Mouse (Mus musculus): ENCODE measurements around the gene C77080.

C77080 gene

DNA sequence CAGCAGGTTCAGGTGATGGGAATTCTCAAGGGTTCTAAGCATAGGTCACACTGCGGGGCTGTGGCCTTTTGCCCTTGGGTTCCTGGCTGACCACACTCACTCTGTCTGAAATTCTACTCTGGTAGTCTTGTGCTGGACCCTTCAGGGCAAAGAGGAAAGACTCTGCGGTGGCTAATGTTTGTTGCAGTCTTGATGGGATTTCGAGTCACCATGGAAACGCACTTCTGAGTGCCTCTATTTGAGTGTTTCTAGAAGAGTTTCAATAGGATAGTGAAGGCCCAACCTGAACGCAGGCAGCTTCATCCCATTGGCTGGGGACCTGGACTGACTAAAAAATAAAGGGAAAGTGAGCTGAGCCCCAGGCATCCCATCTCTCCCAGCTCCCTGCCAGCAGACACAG, 5.6 kb upstream of the C77080 start:
- no peak for DNase-seq (ENCODE audit: low spot score in 2 of 2)

DNA sequence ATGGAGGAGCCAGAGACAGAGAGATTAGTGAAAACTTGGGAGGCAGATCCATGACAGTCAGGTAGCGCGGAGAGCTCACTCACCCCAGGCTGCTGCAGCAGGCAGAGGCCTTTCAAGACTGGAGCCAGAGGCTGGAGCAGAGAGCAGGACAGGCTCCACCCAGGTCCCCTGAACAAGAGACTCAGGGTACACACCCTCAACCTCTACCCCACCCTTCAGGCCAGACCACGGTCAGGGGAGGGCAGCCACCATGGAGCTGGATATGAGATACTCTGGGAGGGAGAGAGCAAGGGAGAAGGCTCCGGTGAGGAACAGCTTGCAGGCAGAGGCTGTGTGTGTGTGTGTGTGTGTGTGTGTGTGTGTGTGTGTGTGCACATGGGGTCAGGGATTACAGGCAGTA, 5.0 kb upstream of the C77080 start:
- no peak for DNase-seq (ENCODE audit: low spot score in 2 of 2)

DNA sequence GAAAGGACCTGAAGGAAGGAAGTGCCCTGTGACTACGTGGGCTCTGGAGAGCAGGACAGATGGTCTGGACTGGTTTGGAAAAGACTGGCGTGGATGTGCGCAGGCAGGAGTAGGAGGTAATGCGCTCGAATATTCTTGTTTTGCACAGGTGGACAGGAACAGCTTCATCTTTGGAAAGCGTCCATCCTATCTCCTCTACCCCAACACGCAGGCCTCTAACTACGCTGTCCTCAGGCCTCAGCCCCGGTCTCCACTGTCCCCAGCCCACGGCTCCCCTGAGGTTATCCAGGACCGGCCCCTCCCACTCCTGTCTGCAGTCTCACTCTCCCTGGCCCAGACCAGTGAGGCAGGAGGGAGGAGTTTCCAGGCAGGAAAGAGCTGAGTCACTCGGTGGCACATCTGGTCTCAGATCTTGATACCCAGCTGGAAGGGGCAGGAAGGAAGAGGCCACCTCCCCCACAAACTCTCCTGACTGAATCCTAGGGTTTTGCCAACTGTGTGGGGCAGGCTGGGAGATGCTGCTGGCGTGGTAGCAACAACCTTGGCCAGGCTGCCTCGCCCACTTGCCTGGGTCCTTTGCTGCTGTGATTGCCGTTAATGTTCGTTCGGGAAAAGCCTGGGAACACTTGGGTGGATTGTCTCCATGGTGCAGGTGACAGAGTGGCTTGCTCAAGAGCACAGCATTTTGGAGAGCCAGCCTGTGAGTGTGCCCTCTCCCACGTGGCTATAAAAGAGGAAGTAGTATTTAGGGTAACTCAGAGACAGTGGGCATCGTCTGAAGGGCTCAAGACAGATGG, 2.2 kb upstream of the C77080 start:
- peak in 1 of 2 experiments; percentile 33 for DNase-seq (ENCODE audit: low spot score in 2 of 2)

DNA sequence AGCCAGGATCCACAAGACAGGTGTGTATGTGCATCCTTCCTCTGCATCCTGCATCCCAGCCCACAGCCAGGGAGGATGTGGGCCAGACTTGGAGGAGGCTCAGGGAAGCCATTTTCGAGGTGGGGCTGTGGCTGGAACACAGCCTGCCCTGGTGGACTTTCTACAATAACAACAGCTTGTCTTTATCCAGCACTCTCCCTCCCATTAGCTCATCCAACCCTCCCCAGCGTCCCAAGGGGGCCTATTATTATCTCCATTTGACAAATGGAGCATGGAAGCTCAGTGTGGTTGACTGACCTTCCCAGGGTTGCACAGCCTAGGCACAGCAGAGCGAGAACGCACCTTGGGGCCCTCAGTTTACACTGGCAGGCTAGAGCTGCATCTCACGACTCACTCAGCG, 526 bp downstream of the C77080 start:
- no peak for DNase-seq (ENCODE audit: low spot score in 2 of 2)

DNA sequence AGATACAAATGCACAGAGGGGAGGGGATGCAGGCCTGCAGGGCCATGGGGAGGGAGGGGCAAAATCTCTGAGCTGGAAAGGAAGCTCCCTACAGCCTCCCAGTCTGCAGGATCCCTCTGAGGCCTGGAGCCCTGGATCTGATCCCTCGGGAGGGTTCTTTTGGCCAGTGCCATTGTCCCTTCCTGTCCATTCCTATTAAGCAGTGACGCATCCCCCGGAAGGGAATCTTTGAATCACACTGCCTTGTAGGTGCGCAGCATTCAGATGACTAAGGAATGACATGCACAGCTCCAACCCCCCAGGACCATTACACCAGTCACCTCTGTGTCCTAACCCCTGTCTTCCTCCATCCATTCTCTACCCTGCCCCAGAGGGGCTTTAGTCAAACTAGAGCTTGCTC, 2.1 kb downstream of the C77080 start:
- DNase-seq (ENCODE audit: low spot score in 2 of 2), result no peak

DNA sequence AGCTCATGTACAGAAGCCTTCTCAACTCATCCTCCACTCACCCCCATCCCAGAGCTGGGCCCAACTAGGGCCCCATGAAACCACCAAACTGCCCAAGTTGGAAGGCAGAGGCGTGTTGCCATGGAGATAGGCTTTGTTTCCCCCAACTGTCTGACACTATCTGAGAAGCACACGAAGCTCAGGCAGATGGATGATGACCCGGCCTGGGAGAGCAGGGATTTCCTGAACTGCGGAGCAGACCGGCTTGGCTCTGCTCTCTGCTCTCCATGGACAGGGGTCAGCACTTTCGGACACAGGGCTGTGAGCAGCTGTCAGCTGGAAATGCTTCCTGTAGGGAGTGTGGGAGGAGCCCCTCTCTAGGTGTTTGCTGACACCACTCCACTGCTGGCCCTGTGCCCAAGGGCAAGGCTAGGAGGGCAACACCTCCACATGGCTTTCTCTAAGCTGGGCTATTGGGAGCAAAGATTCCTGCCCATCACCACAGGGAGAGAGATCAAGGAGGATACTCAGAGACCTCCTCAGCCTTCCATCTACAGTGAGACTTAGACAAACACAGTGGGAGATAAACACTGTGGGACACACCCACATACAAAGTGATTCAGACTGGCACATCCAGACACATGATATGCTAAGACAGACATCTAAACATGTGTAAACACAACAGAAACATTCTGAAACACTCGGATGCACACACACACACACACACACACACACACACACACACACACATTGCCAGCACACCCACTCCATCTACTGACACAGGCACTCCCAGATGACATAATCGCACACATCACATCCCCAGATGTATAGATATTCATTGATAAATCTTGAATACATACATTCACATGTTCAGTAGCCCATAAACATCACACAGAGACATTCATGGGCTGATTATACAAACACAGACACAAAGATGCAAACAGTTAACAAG, 4.5 kb downstream of the C77080 start:
- no peak for DNase-seq (ENCODE audit: low spot score in 2 of 2)

DNA sequence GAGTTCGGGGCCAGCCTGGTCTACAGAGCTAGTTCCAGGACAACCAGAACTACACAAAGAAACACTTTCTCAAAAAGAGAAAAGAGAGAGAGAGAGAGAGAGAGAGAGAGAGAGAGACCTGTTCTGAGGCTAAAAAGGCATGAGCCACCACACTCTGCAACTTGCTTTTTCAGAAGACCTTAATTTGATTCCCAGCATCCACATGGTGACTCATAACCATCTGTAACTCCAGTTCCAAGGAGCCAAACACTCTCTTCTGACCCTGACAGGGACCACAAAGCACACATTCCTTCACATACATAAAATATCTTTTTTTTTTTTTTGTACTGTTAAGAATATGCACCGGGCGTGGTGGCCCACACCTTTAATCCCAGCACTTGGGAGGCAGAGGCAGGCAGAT, 6.6 kb downstream of the C77080 start:
- DNase-seq (ENCODE audit: low spot score in 2 of 2), result no peak

DNA sequence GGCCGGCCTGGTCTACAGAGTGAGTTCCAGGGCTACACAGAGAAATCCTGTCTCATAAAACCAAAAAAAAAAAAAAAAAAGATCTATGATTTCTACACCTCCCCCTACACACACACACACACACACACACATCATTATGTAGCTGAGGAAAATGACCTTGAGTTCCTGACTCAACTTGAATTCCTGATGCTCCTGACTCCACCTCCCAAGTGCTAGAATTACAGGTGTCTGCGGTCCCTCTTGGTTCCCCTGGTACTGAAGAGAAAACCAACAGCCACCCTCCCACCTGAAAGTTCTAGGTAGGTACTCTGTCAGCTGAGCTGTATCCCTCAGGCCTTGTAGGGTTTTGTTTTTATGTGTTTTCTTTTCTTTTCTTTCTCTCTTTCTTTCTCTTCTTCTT, 8.7 kb downstream of the C77080 start:
- DNase-seq (ENCODE audit: low spot score in 2 of 2), result no peak

DNA sequence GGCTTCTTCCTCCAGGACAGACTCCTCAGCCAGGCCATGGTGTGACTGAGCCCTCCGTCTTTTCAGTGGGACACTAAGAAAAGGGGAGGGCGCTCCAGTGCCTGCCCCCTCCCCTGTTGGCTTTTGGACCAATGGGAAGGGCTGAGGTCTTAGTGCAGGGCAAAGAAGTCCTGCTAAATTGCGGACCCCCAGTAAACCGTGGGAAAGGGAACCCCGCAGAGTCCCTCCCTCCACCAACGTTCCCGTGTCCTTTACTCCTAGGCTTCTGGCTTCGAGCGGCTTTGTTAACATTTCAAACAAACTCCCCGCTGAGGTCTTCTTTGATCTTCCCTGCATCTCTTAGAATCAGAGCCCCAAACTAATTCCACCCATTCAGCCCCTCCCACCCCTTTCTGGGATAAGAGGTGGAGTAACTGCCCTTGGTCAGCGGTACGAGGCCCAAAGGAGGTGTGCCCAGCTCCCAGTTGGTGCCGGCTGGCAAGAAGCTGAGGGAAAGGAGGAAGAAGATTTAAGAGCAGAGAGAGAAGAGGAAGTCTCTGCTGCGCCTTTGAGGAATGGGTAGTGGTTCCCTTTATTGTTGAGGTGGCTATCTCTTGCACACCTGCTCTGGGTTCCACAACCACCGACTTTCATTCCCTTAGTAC, 9.6 kb downstream of the C77080 start:
- DNase-seq (ENCODE audit: low spot score in 2 of 2), result no peak

DNA sequence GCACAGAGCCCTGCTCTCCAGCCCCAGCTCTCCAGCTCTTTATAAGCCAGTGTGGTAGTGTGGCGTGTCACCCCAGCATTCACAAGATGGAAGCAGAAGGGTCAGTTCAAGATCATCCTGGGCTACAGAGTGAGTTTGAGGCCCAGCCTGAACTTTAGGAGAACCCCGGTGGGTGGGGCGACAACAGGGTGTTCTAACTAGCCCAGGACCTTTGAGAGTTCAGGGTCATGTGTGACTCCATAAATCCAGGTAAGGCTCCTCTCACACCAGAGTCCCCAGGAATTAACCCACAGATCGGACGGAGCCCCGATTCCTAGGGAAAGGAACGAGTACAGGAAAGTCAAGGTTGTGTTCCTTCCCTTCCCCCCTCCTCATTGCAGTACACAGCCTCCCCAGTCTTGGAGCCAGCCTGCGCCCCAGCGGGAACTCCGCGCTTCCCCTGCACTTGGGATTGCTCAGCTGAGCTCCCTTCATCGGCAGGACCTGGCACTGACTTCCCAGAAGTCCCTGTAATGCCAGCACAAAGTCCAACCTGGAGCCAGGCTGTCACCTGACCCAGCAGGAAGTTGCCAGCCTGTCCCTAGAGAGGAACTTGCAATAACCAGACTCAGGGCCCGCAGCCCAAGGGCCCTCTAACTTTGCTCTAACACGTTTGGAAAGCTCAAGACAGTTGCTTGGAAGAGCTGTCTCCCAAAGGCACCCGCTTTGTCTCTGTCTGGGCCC, 10.3 kb downstream of the C77080 start:
- no peak for DNase-seq (ENCODE audit: low spot score in 2 of 2)

DNA sequence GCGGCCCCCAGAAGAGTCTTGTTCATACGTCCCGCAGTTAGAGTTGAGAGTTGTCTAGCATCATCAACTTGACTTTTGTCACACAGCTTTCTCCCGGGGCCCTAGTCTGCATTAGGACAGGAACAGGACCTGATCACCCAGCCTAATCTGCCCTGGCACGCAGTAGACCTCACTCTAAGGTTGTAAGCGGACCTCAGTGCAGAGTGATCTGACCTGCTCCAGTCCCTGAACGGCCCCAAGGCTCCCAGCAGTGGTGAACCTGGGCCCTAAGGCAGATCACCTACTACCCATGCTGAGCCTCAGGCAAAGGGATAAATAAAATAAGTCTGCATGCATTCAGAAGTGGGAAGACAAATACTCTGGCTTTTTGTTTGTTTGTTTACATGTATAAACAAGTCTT, 11.9 kb downstream of the C77080 start:
- DNase-seq (ENCODE audit: low spot score in 2 of 2), result no peak

DNA sequence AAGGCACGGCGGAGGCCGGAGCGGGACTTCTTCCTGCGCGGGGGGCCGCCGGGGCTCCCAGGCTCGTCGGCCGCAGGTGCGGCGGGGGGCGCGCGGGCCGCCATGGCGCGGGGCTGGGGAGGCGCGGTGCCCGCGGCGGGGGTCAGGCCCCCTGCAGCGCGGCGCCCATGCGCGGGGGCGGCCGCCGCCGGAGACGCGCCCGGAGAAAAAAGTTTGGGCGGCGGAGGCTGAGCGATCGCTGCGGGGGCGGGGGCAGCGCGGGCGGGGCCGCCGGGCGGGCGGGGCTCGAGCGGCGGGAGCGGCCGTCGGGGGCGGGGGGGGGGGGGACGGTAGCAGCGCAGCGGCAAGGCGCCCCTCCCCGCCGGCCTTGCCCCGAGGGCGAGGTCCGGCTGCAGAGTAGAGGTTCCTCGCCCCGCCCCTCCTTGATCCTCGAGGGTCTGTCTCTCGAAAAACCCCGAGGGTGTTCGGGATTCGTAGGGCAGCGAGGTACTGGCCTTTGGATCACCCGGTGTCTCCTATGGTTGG, 12.9 kb downstream of the C77080 start:
- no peak for DNase-seq (ENCODE audit: low spot score in 2 of 2)

DNA sequence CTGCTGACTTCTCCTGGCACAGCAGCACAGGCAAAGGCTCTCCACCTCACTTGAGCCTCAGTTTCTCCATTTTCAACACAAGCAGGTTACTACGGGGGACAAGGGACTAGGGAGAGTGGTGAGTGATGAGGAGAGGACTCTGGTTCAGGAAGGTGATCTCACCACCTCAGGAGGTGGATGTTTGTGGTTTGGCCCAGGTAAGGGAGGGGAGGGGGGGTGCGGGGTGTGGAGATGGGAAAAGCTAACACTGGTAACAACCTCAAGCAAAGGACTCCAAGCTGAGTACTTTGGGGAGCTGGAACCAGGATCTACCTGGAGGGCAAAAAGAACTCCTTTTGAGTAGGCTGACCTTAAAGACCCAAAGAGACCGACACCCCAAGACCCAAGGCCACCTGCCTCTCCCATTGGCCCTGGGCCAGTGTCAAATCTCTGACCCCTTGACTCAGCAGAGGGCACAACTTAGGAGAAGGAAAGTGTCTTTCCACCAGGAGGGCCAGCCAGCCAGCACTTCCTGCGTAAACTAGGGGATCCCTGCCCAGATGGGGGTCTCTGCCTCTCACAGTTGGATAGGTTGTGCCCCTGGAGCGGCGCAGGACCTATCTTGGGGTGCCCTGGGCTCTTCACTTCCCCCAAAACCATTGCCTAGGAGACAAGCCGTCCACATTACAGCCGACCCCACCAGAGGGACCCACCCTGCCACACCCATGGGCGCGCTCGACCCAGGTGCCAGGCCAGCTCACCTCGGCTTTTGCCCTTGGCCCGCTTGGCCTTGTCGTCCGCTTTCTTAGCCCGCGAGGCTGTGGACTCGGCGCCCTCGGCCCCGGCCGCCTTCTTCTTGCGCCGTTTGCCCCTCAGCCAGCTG, 13.6 kb downstream of the C77080 start:
- DNase-seq (ENCODE audit: low spot score in 2 of 2), result no peak

DNA sequence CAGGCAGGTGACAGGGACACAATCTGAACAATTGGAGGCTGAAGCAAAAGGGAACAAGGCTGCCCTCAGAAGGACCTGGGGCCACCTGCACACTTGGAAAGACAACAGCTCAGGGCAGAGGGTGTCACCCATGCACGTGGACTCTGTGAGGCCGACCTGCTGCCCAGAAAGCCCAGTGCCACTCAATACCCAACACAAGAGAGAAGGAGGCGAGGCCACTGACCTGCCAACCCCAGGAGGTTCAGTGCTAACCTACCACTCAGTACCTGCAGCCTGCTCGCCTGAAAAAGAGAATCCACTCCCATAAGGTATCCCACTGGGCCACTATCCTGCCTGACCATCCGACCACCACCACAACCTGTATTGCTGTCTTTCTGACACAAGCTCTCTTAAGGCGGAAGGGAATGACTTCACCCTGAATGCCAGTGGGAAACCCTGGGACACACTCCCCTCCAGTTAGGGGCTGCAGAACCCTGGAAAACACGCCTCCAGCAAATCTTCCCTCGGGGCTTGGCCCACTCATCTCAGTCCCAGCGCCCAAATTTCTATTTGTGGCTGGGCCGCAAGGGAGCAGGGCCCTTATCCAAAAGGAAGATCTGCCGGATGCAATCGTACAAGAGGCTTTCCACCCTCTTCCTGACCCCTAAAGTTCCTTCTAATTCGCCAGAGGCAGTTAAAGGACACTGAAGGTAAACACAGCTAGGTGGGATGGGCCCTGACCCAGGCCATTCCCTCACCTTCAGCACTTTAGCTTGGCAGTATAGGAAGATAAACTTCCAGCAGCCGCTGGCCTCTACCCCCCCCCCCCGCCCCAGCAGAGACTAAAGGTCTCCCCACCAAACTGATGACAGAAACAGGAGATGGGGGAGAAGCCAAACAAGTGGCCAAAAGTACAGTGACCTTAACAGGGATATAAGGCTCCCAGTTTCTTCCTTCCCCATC, 14.6 kb downstream of the C77080 start:
- no peak for DNase-seq (ENCODE audit: low spot score in 2 of 2)

DNA sequence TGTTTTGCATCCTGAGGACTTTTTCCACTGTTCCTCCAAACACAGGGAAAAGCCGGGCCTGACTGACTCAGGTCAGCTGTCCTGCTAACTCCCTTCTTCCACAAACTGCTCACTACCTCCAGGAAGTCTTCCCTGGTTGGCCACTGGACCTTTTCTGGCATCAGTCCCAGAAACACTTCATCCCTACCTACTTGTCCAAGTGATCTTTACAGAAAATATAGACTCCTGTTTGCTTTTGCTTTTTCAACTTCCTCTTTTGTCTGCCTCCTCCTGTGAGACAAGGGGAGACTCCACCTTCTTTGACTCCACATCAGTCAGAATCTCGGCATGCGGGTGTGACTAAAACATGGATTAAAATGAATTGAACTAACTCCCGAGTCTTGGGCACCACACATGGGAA, 16.4 kb downstream of the C77080 start:
- DNase-seq (ENCODE audit: low spot score in 2 of 2), result no peak

DNA sequence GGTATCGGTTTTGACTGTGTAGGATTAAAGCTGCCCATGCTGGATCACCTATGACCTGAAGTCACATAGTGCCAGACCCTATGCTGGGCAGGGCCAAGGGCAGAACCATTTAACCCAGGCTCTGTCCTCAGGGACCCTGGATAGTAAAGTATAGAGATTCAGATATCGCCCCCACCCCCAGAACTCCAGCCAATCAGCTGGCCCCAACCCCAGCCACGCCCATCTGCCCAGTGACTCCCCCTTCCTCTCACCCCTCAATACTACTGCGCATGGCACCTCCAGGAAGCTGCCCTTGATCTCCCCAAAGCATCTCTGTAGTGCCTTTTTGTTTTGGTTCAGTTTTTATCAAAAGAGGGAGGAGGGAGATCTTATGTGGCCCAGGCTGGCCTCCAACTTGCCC, 18.4 kb downstream of the C77080 start:
- DNase-seq (ENCODE audit: low spot score in 2 of 2), result no peak

DNA sequence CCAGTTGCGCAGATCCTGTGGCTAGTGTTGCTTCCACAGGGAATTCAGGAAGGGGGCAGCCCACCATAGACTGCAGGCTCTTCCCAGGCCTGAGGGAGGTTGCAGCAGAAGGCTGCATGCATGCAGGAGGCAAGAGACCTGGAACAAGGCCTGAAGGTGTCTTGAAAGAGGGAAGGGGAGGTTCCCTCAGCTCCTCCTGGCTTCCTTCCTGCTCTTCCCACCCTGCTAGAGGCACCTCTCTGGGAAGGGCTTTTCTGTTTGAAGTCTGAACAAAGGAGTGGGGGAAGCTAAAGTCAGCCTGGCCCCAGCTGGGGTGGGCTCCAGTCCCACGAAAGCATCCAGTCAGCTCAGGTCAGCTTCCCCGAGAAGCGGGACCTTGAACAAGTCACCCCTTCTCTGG, 18.9 kb downstream of the C77080 start:
- no peak for DNase-seq (ENCODE audit: low spot score in 2 of 2)

DNA sequence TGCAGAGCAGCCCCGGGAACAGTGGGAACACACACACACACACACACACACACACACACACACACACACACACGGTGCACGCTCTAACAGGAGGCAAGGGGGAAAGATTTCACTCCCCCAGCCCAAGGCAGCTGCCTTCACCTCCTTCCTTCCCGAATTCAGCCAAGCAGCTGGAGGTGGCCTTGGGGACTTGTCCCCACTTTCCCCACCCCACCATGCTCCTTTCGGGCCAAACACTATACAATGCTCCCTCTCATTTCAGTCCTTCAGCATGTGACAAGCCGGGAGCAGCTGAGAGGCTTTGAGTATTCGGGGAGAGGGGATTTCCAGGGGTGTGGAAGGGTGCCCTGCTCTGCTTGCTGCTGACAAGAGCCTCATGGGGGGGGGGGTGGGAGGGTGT, 19.3 kb downstream of the C77080 start:
- no peak for DNase-seq (ENCODE audit: low spot score in 2 of 2)

DNA sequence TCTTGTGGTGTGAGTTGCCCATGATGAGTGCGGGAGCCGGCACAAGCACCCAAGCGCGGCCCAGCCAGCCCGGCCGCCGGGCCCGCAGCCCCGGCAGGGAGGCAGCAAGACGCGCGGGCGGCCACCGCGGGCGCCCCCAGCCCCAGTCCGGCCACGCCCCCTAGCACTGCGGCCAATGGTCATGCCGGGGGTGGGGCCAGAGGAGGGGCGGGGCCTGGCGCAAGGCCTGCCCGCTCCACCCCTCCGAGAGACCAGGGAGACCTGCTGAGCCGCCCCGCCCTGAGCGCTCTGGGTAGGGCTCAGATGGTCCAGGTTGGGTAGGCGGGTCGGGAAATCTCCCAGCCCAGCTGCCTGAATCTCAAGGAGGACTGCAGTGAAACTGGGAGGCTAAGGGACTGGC, 22.1 kb downstream of the C77080 start:
- DNase-seq (ENCODE audit: low spot score in 2 of 2), result peak in 1 of 2 experiments; percentile 29
